In genomic region chr19:27694478-27694877, GRCm38 (mm10) we compare ENCODE assay signal across 15 mouse cellular contexts.
DNase-seq lines count a peak whose midpoint lies in the region; ATAC-seq lines count a peak whose summit lies in the region.
"Had no signal": no experiment of that assay in that cellular context is flagged by ENCODE, and none has a peak within 500 bp of the region (broad histone marks: within the 10 kb centered on the region; RNA-seq: fewer than 3 reads in every experiment).

No protein-coding gene starts in this region.

- 0 out of 2 replicates have a peak, but pooled peaks cover 8% of the 10 kb centered on the region for H3K9me3 ChIP-seq in embryonic facial prominence, embryonic 14.5 days (ENCODE audit: control insufficient read depth, low read length)
- no peaks in the 10 kb centered on the region for H3K9me3 ChIP-seq in embryonic facial prominence, embryonic 10.5 days
- H3K9me3 ChIP-seq: embryonic facial prominence, embryonic 15.5 days; kidney, embryonic 15.5 days; limb, embryonic 13.5 days; midbrain, embryonic 15.5 days had no signal

- no peak overlapping the region for H3K9ac ChIP-seq in embryonic facial prominence, embryonic 14.5 days (ENCODE audit: low read depth, low read length)
- H3K9ac ChIP-seq: embryonic facial prominence, embryonic 15.5 days; kidney, embryonic 15.5 days; limb, embryonic 13.5 days; liver, embryonic 14.5 days; midbrain, embryonic 15.5 days had no signal

- H3K4me1 ChIP-seq in embryonic facial prominence, embryonic 14.5 days (ENCODE audit: control insufficient read depth, insufficient read depth, low read length): no peaks in the 10 kb centered on the region
- H3K4me1 ChIP-seq in embryonic facial prominence, embryonic 10.5 days: no peaks in the 10 kb centered on the region
- H3K4me1 ChIP-seq: embryonic facial prominence, embryonic 15.5 days; kidney, embryonic 15.5 days; limb, embryonic 13.5 days; midbrain, embryonic 15.5 days had no signal

- no peak overlapping the region for H3K27ac ChIP-seq in embryonic facial prominence, embryonic 14.5 days (replicated peaks; ENCODE audit: low read depth, low read length)
- no peak overlapping the region for H3K27ac ChIP-seq in embryonic facial prominence, embryonic 10.5 days (replicated peaks)
- H3K27ac ChIP-seq: embryonic facial prominence, embryonic 15.5 days; kidney, embryonic 15.5 days; limb, embryonic 13.5 days; liver, embryonic 14.5 days; midbrain, embryonic 15.5 days had no signal

- H3K4me3 ChIP-seq in embryonic facial prominence, embryonic 14.5 days (ENCODE audit: low read depth, low read length): no peak overlapping the region
- no peak overlapping the region for H3K4me3 ChIP-seq in embryonic facial prominence, embryonic 10.5 days
- H3K4me3 ChIP-seq: embryonic facial prominence, embryonic 15.5 days; kidney, embryonic 15.5 days; limb, embryonic 13.5 days; midbrain, embryonic 15.5 days had no signal

- H3K27me3 ChIP-seq in embryonic facial prominence, embryonic 14.5 days (replicated peaks; ENCODE audit: control insufficient read depth, insufficient read depth, low read length): no peaks in the 10 kb centered on the region
- H3K27me3 ChIP-seq in embryonic facial prominence, embryonic 10.5 days (replicated peaks; ENCODE audit: low read depth, poor library complexity, severe bottlenecking): no peaks in the 10 kb centered on the region
- H3K27me3 ChIP-seq: embryonic facial prominence, embryonic 15.5 days; kidney, embryonic 15.5 days; limb, embryonic 13.5 days; midbrain, embryonic 15.5 days had no signal

- WGBS in embryonic facial prominence, embryonic 14.5 days: 82% methylated on average over 4 of the region's 4 CpGs
- WGBS in embryonic facial prominence, embryonic 10.5 days: 86% methylated on average over 4 of the region's 4 CpGs

- H3K4me2 ChIP-seq in embryonic facial prominence, embryonic 14.5 days (ENCODE audit: low read depth, low read length): no peak overlapping the region
- H3K4me2 ChIP-seq: embryonic facial prominence, embryonic 15.5 days; kidney, embryonic 15.5 days; limb, embryonic 13.5 days; midbrain, embryonic 15.5 days had no signal

- no peaks in the 10 kb centered on the region for H3K36me3 ChIP-seq in embryonic facial prominence, embryonic 14.5 days (ENCODE audit: control insufficient read depth, insufficient read depth, low read length)
- H3K36me3 ChIP-seq in embryonic facial prominence, embryonic 10.5 days (replicated peaks): no peaks in the 10 kb centered on the region
- H3K36me3 ChIP-seq: embryonic facial prominence, embryonic 15.5 days; kidney, embryonic 15.5 days; limb, embryonic 13.5 days; midbrain, embryonic 15.5 days had no signal

- DNase-seq in embryonic facial prominence, embryonic 14.5 days (ENCODE audit: low spot score): peak; percentile 11
- DNase-seq in embryonic facial prominence, embryonic 10.5 days (ENCODE audit: low spot score): no peak
- peak; percentile 44 to 52 for DNase-seq in right cerebral cortex, adult 2 months (ENCODE audit: low spot score in 2 of 2)
- DNase-seq in right cerebral cortex, postnatal 10 days (ENCODE audit: low spot score in 2 of 2): no peak
- DNase-seq in mesoderm, embryonic 11.5 days (ENCODE audit: low read depth, low spot score): peak; percentile 25
- no peak for DNase-seq in urinary bladder, postnatal 4 days (ENCODE audit: low spot score in 2 of 2)
- no peak for DNase-seq in adrenal gland, postnatal 14 days
- DNase-seq in kidney, adult 11 months: no peak
- DNase-seq: cerebellum, adult 11-12 months; heart, postnatal 4 days had no signal

- no peak for ATAC-seq in embryonic facial prominence, embryonic 14.5 days (ENCODE audit: low read depth)
- ATAC-seq: midbrain, embryonic 15.5 days had no signal

Comparison
In these comparisons a context has a peak if more than half of its experiments do, and no peak if none do; other contexts are left out.
1. DNase-seq: peak in embryonic facial prominence, embryonic 14.5 days (single experiment), right cerebral cortex, adult 2 months (2 of 2) and mesoderm, embryonic 11.5 days (single experiment); none in embryonic facial prominence, embryonic 10.5 days (single experiment), right cerebral cortex, postnatal 10 days (0 of 2), urinary bladder, postnatal 4 days (0 of 2), adrenal gland, postnatal 14 days (single experiment) and kidney, adult 11 months (single experiment).